Mouse (Mus musculus) forebrain, embryonic 14.5 days (tissue): ENCODE results near the gene Fam155a. TPM values are rescaled to one million over a fixed set of nuclear protein-coding genes. Genes with fewer than 3 reads are reported as not detected.

ENCODE experiments used
- ATAC-seq: fragments of 200-750 bp; cut with Nextera tagmentation; 2 replicates; pipeline ENCODE4 v1.8.0; 2017; ENCODE audit warnings: mild to moderate bottlenecking, moderate library complexity
- DNase-seq: peaks from one replicate; pipeline ENCODE4 v3.0.0-alpha.2; 2015; ENCODE audit warnings: low spot score
- H3K27ac ChIP-seq: fragments of 300-500 bp; sonication (generic); 2 replicates; pipeline ENCODE4 v1.5.1; 2014; ENCODE audit warnings: low read depth, mild to moderate bottlenecking, control low read depth, low read length, moderate library complexity
- H3K27me3 ChIP-seq: fragments of 300-500 bp; sonication (generic); replicated peaks from 2 replicates; pipeline ENCODE4 v1.6.1; 2014; ENCODE audit warnings: low read length, control low read depth, mixed read lengths; ENCODE audit not compliant: control insufficient read depth, insufficient read depth
- H3K36me3 ChIP-seq: fragments of 300-500 bp; sonication (generic); 2 replicates; pipeline ENCODE4 v1.6.1; 2014; ENCODE audit warnings: low read length, control low read depth; ENCODE audit not compliant: control insufficient read depth, insufficient read depth
- H3K4me1 ChIP-seq: fragments of 300-500 bp; sonication (generic); 2 replicates; pipeline ENCODE4 v1.6.1; 2014; ENCODE audit warnings: antibody characterized with exemption, low read length, control low read depth; ENCODE audit not compliant: control insufficient read depth, insufficient read depth
- H3K4me2 ChIP-seq: fragments of 300-500 bp; sonication (generic); 2 replicates; pipeline ENCODE4 v1.6.1; 2014; ENCODE audit warnings: mild to moderate bottlenecking, control low read depth, low read length
- H3K4me3 ChIP-seq: fragments of 300-500 bp; sonication (generic); 2 replicates; pipeline ENCODE4 v1.5.1; 2014; ENCODE audit warnings: low read depth, low read length, control low read depth
- H3K9ac ChIP-seq: fragments of 300-500 bp; sonication (generic); 2 replicates; pipeline ENCODE4 v1.6.1; 2014; ENCODE audit warnings: mild to moderate bottlenecking, low read length, control low read depth, moderate library complexity
- H3K9me3 ChIP-seq: fragments of 300-500 bp; sonication (generic); replicated peaks from 2 replicates; pipeline ENCODE4 v1.6.1; 2016; ENCODE audit warnings: low read length, control low read depth, mixed read lengths; ENCODE audit not compliant: control insufficient read depth
- WGBS: fragments of 180-500 bp; shearing (Covaris S2); extraction: QIAGEN DNeasy Blood & Tissue Kit; methylation state at CpG from one replicate; pipeline ENCODE4 v1.1.7; 2014; 5-methylcytosine and 5-hydroxymethylcytosine counted together
- polyA plus RNA-seq: library from polyadenylated mRNA; unstranded; fragments of >200 nt; fragmentation: Nextera tagmentation; extraction: Ambion mirVana; gene quantifications from 2 replicates; pipeline ENCODE4 v1.2.1, GENCODE M21; 2014

The Fam155a gene
- polyA plus RNA-seq, 1 experiment from 2014 or later = 12.1 TPM

- no peaks in the 10 kb centered on the region for H3K9me3 ChIP-seq
- no peaks in the 10 kb centered on the region for H3K36me3 ChIP-seq
- no peak overlapping the region for H3K9ac ChIP-seq
- ATAC-seq = no peak
- no peak overlapping the region for H3K4me2 ChIP-seq
- H3K4me3 ChIP-seq = no peak overlapping the region
- H3K4me1 ChIP-seq = no peaks in the 10 kb centered on the region
- H3K27me3 ChIP-seq = no peaks in the 10 kb centered on the region
- H3K27ac ChIP-seq = no peak overlapping the region
- no peak for DNase-seq
- WGBS = 73% methylated on average over 9 of the region's 9 CpGs
Measured at GRCm38 (mm10) chr8:9793351-9793750, 22.4 kb upstream of the Fam155a start.

GRCm38 (mm10) chr8:9780332-9780731, 9.4 kb upstream of the Fam155a start:
- H3K27me3 ChIP-seq = no peaks in the 10 kb centered on the region
- H3K4me3 ChIP-seq = no peak overlapping the region
- no peak overlapping the region for H3K9ac ChIP-seq
- no peak for ATAC-seq
- H3K4me1 ChIP-seq = no peaks in the 10 kb centered on the region
- 79% methylated on average over 10 of the region's 10 CpGs for WGBS
- H3K4me2 ChIP-seq = no peak overlapping the region
- no peaks in the 10 kb centered on the region for H3K9me3 ChIP-seq
- H3K27ac ChIP-seq = no peak overlapping the region
- no peaks in the 10 kb centered on the region for H3K36me3 ChIP-seq
- DNase-seq = no peak

GRCm38 (mm10) chr8:9778148-9778547, 7.2 kb upstream of the Fam155a start:
- DNase-seq (peak; percentile 13), ATAC-seq (no peak)
- Histone ChIP-seq H3K4me2 (no peak overlapping the region), H3K9me3 (no peaks in the 10 kb centered on the region), H3K27me3 (no peaks in the 10 kb centered on the region), H3K4me3 (no peak overlapping the region), H3K4me1 (no peaks in the 10 kb centered on the region), H3K36me3 (no peaks in the 10 kb centered on the region), H3K27ac (no peak overlapping the region), H3K9ac (no peak overlapping the region)
- WGBS = 60% methylated on average over 8 of the region's 8 CpGs

GRCm38 (mm10) chr8:9776818-9777217, 5.9 kb upstream of the Fam155a start:
- DNase-seq (no peak), ATAC-seq (no peak)
- 89% methylated on average over 10 of the region's 10 CpGs for WGBS
- H3K27ac ChIP-seq = no peak overlapping the region
- no peak overlapping the region for H3K4me2 ChIP-seq
- peaks cover 3% of the 10 kb centered on the region; the same call in 1 of the 2 replicates for H3K4me1 ChIP-seq
- no peak overlapping the region for H3K4me3 ChIP-seq
- H3K36me3 ChIP-seq = no peaks in the 10 kb centered on the region
- H3K9me3 ChIP-seq = no peaks in the 10 kb centered on the region
- no peak overlapping the region for H3K9ac ChIP-seq
- no peaks in the 10 kb centered on the region for H3K27me3 ChIP-seq

GRCm38 (mm10) chr8:9772519-9772840, 1.5 kb upstream of the Fam155a start:
- 3% methylated on average over 6 of the region's 6 CpGs for WGBS
- H3K9me3 ChIP-seq = no peaks in the 10 kb centered on the region
- H3K36me3 ChIP-seq = no peaks in the 10 kb centered on the region
- ATAC-seq (peak; percentile 65), DNase-seq (peak; percentile 78)
- H3K4me3 ChIP-seq = peak overlapping the region; percentile 62
- H3K9ac ChIP-seq = peak overlapping the region; percentile 72
- H3K27me3 ChIP-seq = no peaks in the 10 kb centered on the region
- H3K4me1 ChIP-seq = peaks cover 7% of the 10 kb centered on the region; the same call in 1 of the 2 replicates
- H3K4me2 ChIP-seq = peak overlapping the region; percentile 67
- peak overlapping the region; percentile 82 for H3K27ac ChIP-seq

- DNase-seq (peak; percentile 58), ATAC-seq (peak; percentile 58)
- no peaks in the 10 kb centered on the region for H3K27me3 ChIP-seq
- H3K9ac ChIP-seq = peak overlapping the region; percentile 72
- peak overlapping the region; percentile 62 for H3K4me3 ChIP-seq
- H3K9me3 ChIP-seq = no peaks in the 10 kb centered on the region
- H3K27ac ChIP-seq = peak overlapping the region; percentile 82
- peak overlapping the region; percentile 67 for H3K4me2 ChIP-seq
- no peaks in the 10 kb centered on the region for H3K36me3 ChIP-seq
- under 1% methylated on average over 38 of the region's 55 CpGs for WGBS
- H3K4me1 ChIP-seq = peaks cover 7% of the 10 kb centered on the region; the same call in 1 of the 2 replicates
Measured at GRCm38 (mm10) chr8:9771606-9772518, 901 bp upstream of the Fam155a start.

- no peaks in the 10 kb centered on the region for H3K27me3 ChIP-seq
- peak overlapping the region; percentile 62 for H3K4me3 ChIP-seq
- H3K4me1 ChIP-seq = peaks cover 7% of the 10 kb centered on the region; the same call in 1 of the 2 replicates
- H3K36me3 ChIP-seq = no peaks in the 10 kb centered on the region
- peak; percentile 42 for ATAC-seq
- H3K4me2 ChIP-seq = peak overlapping the region; percentile 67
- DNase-seq = peak; percentile 53
- H3K9me3 ChIP-seq = no peaks in the 10 kb centered on the region
- peak overlapping the region; percentile 82 for H3K27ac ChIP-seq
- peak overlapping the region; percentile 72 for H3K9ac ChIP-seq
- under 1% methylated on average over 45 of the region's 48 CpGs for WGBS
Measured at GRCm38 (mm10) chr8:9770261-9770998, 531 bp downstream of the Fam155a start.

- 40% methylated on average over 6 of the region's 6 CpGs for WGBS
- no peak for ATAC-seq
Measured at GRCm38 (mm10) chr8:9769061-9769460, 1.9 kb downstream of the Fam155a start.

More at GRCm38 (mm10) chr8:9769061-9769460, 1.9 kb downstream of the Fam155a start:
- H3K9ac ChIP-seq = no peak overlapping the region
- H3K4me1 ChIP-seq = peaks cover 7% of the 10 kb centered on the region; the same call in 1 of the 2 replicates
- peak overlapping the region; percentile 67 for H3K4me2 ChIP-seq
- no peaks in the 10 kb centered on the region for H3K36me3 ChIP-seq
- H3K27me3 ChIP-seq = no peaks in the 10 kb centered on the region
- H3K27ac ChIP-seq = no peak overlapping the region
- no peaks in the 10 kb centered on the region for H3K9me3 ChIP-seq
- DNase-seq = peak; percentile 51
- H3K4me3 ChIP-seq = peak overlapping the region; percentile 62
